7 mouse cellular contexts compared by ENCODE assay signal in the genomic region with DNA sequence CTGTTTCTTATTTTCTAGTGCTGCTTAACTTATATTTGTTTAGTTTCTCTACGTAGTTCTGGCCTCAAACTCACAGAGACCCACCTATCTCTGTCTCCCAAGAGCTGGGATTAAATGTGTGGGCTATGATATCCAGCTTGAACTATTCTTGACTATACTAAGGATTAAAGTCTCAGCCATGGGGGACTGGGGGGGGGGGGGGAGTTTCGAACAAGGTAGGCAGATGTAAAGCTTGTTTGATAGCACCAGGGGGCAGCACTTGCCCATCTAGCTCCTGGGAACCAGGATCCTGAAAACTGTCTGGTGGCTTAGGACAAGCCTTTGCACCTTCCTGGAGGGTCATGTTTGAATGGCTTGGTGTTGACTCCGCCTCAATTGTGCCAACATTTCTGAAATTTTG. TPM values are rescaled to one million over a fixed set of nuclear protein-coding genes. Genes with fewer than 3 reads are reported as not detected.
DNase-seq lines count a peak whose midpoint lies in the region; ATAC-seq and TF ChIP-seq lines count a peak whose summit lies in the region.

No protein-coding gene starts in this region.

- peaks cover 0 to 17% of the 10 kb centered on the region in 2 experiments; a peak in 2 of 4 replicates for H3K4me1 ChIP-seq in ES-E14 (ENCODE audit: control insufficient read depth in 2 of 2, insufficient read depth in 2 of 2, low read length in 2 of 2, poor library complexity in 1 of 2)
- peaks cover 16% of the 10 kb centered on the region; the same call in 1 of the 2 replicates for H3K4me1 ChIP-seq in kidney, embryonic 14.5 days (ENCODE audit: control insufficient read depth, insufficient read depth, low read length)
- peaks cover 5% of the 10 kb centered on the region for H3K4me1 ChIP-seq in small intestine, adult 2 months (ENCODE audit: control insufficient read depth, insufficient read depth, insufficient read length, low read length)

- peaks cover 19% of the 10 kb centered on the region; the same call in 1 of the 2 replicates for H3K36me3 ChIP-seq in ES-E14 (ENCODE audit: control insufficient read depth, insufficient read depth, low read length, poor library complexity, severe bottlenecking)
- H3K36me3 ChIP-seq in kidney, embryonic 14.5 days (ENCODE audit: control insufficient read depth, insufficient read depth, low read length): peaks cover 25% of the 10 kb centered on the region
- peaks cover 24% of the 10 kb centered on the region for H3K36me3 ChIP-seq in small intestine, adult 2 months (ENCODE audit: control insufficient read depth, insufficient read depth, low read length)

- H3K9me3 ChIP-seq in ES-E14 (ENCODE audit: control insufficient read depth, insufficient read depth, low read depth, low read length): no peaks in the 10 kb centered on the region
- no peaks in the 10 kb centered on the region for H3K9me3 ChIP-seq in kidney, embryonic 14.5 days (ENCODE audit: control insufficient read depth, low read length)

- ATAC-seq in kidney, embryonic 14.5 days (ENCODE audit: low FRiP score, low TSS enrichment): no peak

- H3K27me3 ChIP-seq in kidney, embryonic 14.5 days (ENCODE audit: control insufficient read depth, insufficient read depth, low read length): no peaks in the 10 kb centered on the region
- H3K27me3 ChIP-seq in small intestine, adult 2 months (ENCODE audit: control insufficient read depth, insufficient read depth, low read length): no peaks in the 10 kb centered on the region

- H3K4me2 ChIP-seq in kidney, embryonic 14.5 days (replicated peaks; ENCODE audit: low read depth, low read length): peak overlapping the region; percentile 96

- H3K4me3 ChIP-seq in ES-E14 (ENCODE audit: insufficient read depth in 1 of 2, low read depth in 1 of 2, low read length in 2 of 2, poor library complexity in 1 of 2, severe bottlenecking in 1 of 2): peak overlapping the region in 1 of 2 experiments; percentile 99; a peak in 2 of 4 replicates
- H3K4me3 ChIP-seq in kidney, embryonic 14.5 days (ENCODE audit: low read length): peak overlapping the region; percentile 81
- H3K4me3 ChIP-seq in small intestine, adult 2 months (ENCODE audit: low read depth, low read length): peak overlapping the region; percentile 94; the same call in 1 of the 2 replicates

- 9% methylated on average over 3 of the region's 3 CpGs for WGBS in kidney, embryonic 14.5 days
- WGBS in small intestine, adult 2 months: 3% methylated on average over 3 of the region's 3 CpGs

- no peak for TF ChIP-seq POLR2A in small intestine, adult 2 months (IDR thresholded peaks at IDR 0.05; ENCODE audit: low read depth, low read length)

- H3K27ac ChIP-seq in ES-E14 (ENCODE audit: insufficient read depth, low read depth, low read length, poor library complexity, severe bottlenecking): no peak overlapping the region
- H3K27ac ChIP-seq in kidney, embryonic 14.5 days (ENCODE audit: low read depth, low read length): no peak overlapping the region
- peak overlapping the region; percentile 88 for H3K27ac ChIP-seq in small intestine, adult 2 months (ENCODE audit: insufficient read depth, low read depth, low read length)

- no peak overlapping the region for H3K9ac ChIP-seq in ES-E14 (ENCODE audit: insufficient read depth, low read depth, low read length, poor library complexity, severe bottlenecking)
- H3K9ac ChIP-seq in kidney, embryonic 14.5 days (ENCODE audit: low read depth, low read length): peak overlapping the region; percentile 69; the same call in 1 of the 2 replicates

- DNase-seq in CD4-positive helper T cell, adult 2 months (ENCODE audit: low read depth, low spot score): peak; percentile 76
- DNase-seq in ES-E14 (ENCODE audit: low read depth, low spot score): no peak
- DNase-seq in cerebellum, postnatal 25 days: peak; percentile 76 to 83
- DNase-seq in heart, adult 8-10 months (ENCODE audit: low spot score): peak; percentile 60
- peak; percentile 49 for DNase-seq in lung, postnatal 25 days (ENCODE audit: low spot score)

- peak; percentile 81; the same call in 1 of the 2 replicates for TF ChIP-seq CTCF in small intestine, adult 2 months (IDR thresholded peaks at IDR 0.05; ENCODE audit: extremely low read depth, insufficient read length, insufficient replicate concordance, low read depth, low read length)

- in situ Hi-C loops in ES-E14 (cut with MboI; ENCODE audit: low sequenced_read_pairs in 2 of 2, unreplicated experiment in 2 of 2): loop anchor here in 1 of 2 experiments (5.0 kb wide), 1 partner anchor 97 kb away; the partner anchor contains the start of gene Bsn

TF ChIP-seq in ES-E14, 5 proteins besides CTCF, POLR2A, EP300 and RAD21:
- TF ChIP-seq CHD2 (IDR thresholded peaks at IDR 0.05; ENCODE audit: low read depth, low read length) (no peak), ZC3H11A (IDR thresholded peaks at IDR 0.05; ENCODE audit: borderline replicate concordance, low read depth, low read length) (peak; percentile 47; the same call in 1 of the 2 replicates)

RNA-seq across cellular contexts. Expression of gene Apeh, which starts 1.1 kb away (rescaled TPM):
- total RNA-seq in ES-E14 (2012; rRNA removed): 37.3 and 56.1 TPM in 2 replicates
- 10 to 100 TPM; 38.5 to 49.0 (median 44.9) TPM for total RNA-seq in heart, adult 8-10 months (2022)
- polyA plus RNA-seq in kidney, embryonic 14.5 days (2014; fragmentation: Nextera tagmentation; extraction: Ambion mirVana): 55.2 and 57.8 TPM in 2 replicates
- polyA plus RNA-seq in small intestine, adult 2 months (2012; rRNA removed): 127 and 189 TPM in 2 replicates

RNA-seq across cellular contexts. Expression of gene Rnf123, which starts 12.4 kb away (rescaled TPM):
- total RNA-seq in ES-E14 (2012; rRNA removed): 14.5 and 28.1 TPM in 2 replicates
- 100 to 1,000 TPM; 103 to 132 (median 110) TPM for total RNA-seq in heart, adult 8-10 months (2022)
- polyA plus RNA-seq in kidney, embryonic 14.5 days (2014; fragmentation: Nextera tagmentation; extraction: Ambion mirVana): 20.0 and 30.9 TPM in 2 replicates
- polyA plus RNA-seq in small intestine, adult 2 months (2012; rRNA removed): 48.3 and 86.7 TPM in 2 replicates

RNA-seq across cellular contexts. Expression of gene Mst1, which starts 15.3 kb away (rescaled TPM):
- total RNA-seq in ES-E14 (2012; rRNA removed): 2.9 and 3.6 TPM in 2 replicates
- under 1 TPM in 1 of 4 experiments, not detected in 3; 0.14 TPM for total RNA-seq in heart, adult 8-10 months (2022)
- polyA plus RNA-seq in kidney, embryonic 14.5 days (2014; fragmentation: Nextera tagmentation; extraction: Ambion mirVana): not detected in 2 replicates
- polyA plus RNA-seq in small intestine, adult 2 months (2012; rRNA removed): 0.18 and 0.35 TPM in 2 replicates

RNA-seq across cellular contexts. Expression of gene Amigo3, which starts 42.6 kb away (rescaled TPM):
- 2.7 and 3.8 TPM in 2 replicates for total RNA-seq in ES-E14 (2012; rRNA removed)
- total RNA-seq in heart, adult 8-10 months (2022): 1 to 10 TPM; 1.3 to 3.1 (median 1.6) TPM
- polyA plus RNA-seq in kidney, embryonic 14.5 days (2014; fragmentation: Nextera tagmentation; extraction: Ambion mirVana): 1.6 and 2.1 TPM in 2 replicates
- 6.1 and 12.0 TPM in 2 replicates for polyA plus RNA-seq in small intestine, adult 2 months (2012; rRNA removed)

RNA-seq across cellular contexts. Expression of gene Gmppb, which starts 46.5 kb away (rescaled TPM):
- total RNA-seq in ES-E14 (2012; rRNA removed): 22.9 and 28.3 TPM in 2 replicates
- 1 to 10 TPM; 7.3 to 9.6 (median 9.0) TPM for total RNA-seq in heart, adult 8-10 months (2022)
- 19.8 and 20.8 TPM in 2 replicates for polyA plus RNA-seq in kidney, embryonic 14.5 days (2014; fragmentation: Nextera tagmentation; extraction: Ambion mirVana)
- polyA plus RNA-seq in small intestine, adult 2 months (2012; rRNA removed): 34.5 and 56.7 TPM in 2 replicates
